Mouse (Mus musculus): ENCODE measurements around the gene Iqgap2.

The Iqgap2 gene

DNA sequence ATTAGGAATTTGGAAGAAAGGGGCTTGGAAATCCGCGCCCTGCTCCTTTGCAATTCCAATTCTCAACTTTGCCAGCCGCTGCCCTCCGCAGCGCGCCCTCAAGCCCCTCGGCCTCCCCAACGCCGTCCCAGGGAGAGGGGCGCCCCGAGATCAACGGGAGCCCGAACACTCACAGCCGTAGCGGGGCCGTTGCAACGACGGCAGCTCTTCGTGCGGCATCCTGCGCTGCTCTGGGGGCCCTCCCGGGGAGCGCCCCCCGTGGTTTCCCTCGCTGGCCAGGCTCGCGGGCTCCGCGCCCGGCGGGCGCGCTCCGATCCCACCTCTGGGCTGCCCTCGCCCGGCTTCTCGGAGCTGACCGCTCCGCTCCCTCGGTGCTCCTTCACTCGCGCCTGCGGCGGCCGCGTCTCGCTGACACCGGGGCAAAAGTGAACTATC, at the start of gene Iqgap2:
Iqgap2 (minus strand) TSS at position 432 of the 435 bp plus-strand sequence.
- no peak for DNase-seq (ENCODE audit: inconsistent ontology term)

- DNase-seq (ENCODE audit: inconsistent ontology term), result no peak
These were observed 49.1 kb upstream of the Iqgap2 start for GRCm38 (mm10) chr13:95940811-95941210.

- DNase-seq (ENCODE audit: inconsistent ontology term), result no peak
These were observed 32.5 kb upstream of the Iqgap2 start for GRCm38 (mm10) chr13:95924201-95924621.

GRCm38 (mm10) chr13:95922626-95923025, 30.9 kb upstream of the Iqgap2 start:
- no peak for DNase-seq (ENCODE audit: inconsistent ontology term)

DNA sequence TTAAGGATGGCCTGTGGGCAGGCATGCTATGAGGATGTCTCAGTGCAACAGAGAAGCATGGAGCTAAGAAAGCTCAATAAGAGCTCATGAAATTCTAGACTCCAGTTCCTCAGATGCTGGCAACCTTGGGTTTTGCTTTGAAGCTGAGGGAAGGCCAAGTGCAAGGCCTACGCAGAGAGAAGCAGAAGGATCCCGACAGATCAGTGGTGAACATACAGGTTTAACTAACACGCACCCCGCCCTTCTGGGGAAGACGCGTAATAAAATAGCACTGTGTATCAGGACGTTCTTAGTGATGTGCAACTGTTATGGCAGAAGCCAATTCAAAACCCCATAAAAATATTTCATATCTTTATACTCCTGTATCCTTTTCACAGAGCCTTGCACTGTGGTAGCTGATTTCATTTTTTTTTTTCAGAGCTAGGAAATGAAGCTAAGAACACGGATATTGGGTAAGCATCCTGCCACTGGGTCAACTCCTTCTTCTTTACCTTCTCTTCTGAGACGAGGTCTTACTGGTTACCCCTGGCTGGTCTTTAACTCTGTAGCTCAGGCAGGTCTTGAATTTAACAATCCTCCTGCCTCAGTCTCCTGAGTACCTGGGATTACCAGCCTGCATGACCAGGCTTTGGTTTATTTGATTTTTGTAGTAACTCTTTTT, 27.0 kb upstream of the Iqgap2 start:
- no peak for DNase-seq (ENCODE audit: inconsistent ontology term)

GRCm38 (mm10) chr13:95913046-95913406, 21.3 kb upstream of the Iqgap2 start:
- DNase-seq (ENCODE audit: inconsistent ontology term), result peak; percentile 9

GRCm38 (mm10) chr13:95912157-95913045, 20.7 kb upstream of the Iqgap2 start:
- DNase-seq (ENCODE audit: inconsistent ontology term), result peak; percentile 10

DNA sequence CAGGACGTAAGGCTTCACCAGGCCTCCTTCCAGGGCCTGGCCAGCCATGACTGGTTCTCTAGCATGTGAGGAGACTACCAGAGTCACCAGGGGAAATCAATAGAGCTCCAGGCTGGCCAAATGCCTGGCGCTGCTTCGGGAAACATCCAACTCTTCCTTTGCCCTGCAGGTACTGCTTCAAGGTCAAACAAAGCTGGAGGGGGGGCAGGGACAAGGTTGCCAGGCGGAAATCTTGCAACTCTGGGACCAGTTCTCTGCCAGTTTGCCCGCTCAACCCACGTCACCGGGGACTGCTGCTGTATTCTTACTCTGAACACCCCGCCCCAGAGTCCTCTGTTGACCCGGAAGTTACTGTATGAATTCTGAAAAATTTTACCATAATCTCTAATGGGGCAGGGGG, 18.5 kb upstream of the Iqgap2 start:
- DNase-seq (ENCODE audit: inconsistent ontology term), result no peak

GRCm38 (mm10) chr13:95909244-95909643, 17.5 kb upstream of the Iqgap2 start:
- no peak for DNase-seq (ENCODE audit: inconsistent ontology term)

DNA sequence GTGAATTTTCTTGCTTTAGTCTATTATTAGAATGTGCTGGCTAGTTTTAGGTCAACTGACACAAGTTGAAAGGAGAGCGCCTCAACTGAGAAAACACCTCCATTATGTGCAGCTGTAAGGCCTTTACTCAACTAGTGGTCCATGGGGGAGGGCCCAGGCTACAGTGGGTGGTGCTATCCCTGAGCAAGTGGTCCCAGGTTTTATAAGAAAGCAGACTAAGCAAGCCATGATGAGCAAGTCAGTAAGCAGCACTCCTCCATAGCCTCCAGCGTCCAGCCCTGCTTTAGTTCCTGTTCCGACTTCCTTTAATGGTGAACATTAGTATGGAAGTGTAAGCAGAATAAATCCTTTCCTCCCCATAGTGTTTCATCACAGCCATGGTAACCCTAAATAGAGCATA, 11.0 kb upstream of the Iqgap2 start:
- no peak for DNase-seq (ENCODE audit: inconsistent ontology term)

DNA sequence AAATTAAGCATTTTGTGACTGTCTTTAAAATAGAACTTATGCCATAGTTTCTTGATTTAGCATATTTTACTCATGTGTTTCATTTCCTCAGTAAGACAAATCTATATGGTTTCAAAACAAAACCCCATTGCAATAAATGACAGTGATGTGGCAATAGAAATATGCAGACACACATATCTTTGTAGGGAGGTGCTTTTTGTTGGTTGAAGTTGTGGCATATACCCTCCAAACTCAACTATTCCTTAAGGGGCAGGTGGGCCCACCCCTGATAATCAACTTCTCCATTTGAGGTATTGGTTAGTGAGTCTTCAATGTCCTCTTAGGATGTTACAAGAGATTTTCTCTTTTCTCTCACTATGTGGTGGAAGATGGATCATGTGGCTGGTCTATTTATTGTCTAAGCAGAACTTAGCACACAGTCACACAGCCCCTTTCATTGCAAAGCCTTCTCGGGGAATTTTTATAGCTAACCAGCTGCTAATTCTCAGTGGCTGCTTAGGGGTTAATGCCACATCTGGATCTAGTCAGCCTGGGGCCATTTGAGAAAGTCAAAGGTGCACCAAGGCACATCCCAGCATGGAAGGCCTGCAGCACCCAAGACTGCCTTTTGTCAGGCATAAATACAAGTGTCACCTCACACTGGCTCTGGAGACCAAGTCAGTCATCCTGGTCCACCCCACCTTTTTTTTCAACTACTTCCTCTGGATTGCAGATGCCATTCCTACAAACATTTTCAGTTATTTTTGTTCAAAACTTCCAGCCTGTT, 8.3 kb upstream of the Iqgap2 start:
- DNase-seq (ENCODE audit: inconsistent ontology term), result no peak

GRCm38 (mm10) chr13:95896501-95896900, 4.8 kb upstream of the Iqgap2 start:
- DNase-seq (ENCODE audit: inconsistent ontology term), result no peak

DNA sequence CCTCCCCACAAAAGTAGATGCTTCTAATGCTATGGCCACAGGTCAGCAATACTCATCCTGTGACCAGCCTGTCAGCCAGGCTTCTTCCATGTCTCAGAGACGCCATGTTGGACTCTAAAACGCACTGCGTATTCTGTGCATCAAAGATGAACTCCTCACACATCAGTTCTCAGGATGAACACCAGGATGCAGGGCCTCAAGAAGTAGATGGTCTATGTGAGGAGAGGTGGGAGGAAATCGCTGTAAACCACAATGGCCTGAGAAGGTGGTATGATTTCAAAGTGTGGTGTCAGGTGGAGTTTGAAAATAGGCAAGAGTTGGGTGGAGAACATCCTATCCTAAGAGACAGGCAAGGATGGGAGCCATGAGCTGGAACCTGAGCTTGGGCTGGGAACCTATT, 1.4 kb upstream of the Iqgap2 start:
- DNase-seq (ENCODE audit: inconsistent ontology term), result no peak

DNA sequence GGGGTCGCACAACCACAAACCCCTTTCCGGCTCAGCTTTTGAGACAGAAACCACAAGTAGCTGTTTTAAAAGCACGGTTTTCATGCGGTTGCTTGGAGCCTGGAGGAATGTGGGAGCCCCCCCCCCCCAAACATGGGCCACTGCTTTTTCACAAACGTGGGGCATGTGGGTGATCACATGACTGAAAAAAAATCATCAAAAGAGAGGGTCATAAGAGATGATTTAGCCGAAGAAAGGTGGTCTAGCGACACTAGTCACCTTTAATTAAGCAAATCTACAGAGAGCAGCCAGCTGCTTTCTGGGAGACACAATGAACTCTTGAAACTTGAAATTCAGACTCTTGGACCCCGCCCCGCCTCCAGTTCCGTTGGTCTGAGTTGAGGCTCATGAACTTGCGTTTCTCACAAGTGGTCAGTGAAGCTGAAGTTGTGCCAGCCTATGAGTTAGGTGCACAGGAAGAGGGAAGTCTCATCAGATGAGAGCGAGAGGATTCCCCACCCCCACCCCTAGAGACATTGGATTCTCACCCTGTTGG, 956 bp upstream of the Iqgap2 start:
- peak; percentile 83 for DNase-seq (ENCODE audit: inconsistent ontology term)

GRCm38 (mm10) chr13:95891926-95892610, 346 bp upstream of the Iqgap2 start:
- peak; percentile 84 for DNase-seq (ENCODE audit: inconsistent ontology term)

DNA sequence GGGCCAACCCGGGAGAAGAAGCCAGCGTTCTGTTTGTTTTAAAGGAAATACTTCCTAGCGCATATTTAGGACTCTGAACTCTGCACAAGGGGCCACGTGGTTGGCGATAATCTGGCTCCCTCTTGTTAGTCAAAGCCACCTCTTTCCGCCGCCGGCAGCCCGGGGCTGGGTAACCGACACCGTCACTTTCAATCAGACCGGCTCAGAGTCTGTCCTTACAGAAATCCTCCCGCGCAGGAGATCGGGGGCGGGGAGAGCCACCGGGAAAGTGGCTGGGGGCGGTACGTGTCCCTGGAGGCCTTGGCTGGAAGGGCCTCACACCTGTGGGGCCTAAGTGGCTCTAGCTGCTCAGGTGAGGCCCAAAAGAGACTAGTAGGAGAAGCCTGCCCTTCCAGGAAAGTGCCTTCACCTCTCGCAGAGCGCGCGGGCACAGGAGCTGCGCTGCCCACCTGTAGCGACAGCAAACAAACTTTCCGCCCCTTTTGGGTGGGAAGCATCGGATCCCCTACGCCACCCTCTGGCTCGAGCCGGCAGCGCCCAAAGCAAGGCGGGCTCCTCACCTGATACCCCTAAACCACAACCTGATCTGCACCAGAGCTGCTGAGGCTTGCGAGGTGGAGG, 761 bp downstream of the Iqgap2 start:
- DNase-seq (ENCODE audit: inconsistent ontology term), result peak; percentile 65

- peak; percentile 61 for DNase-seq (ENCODE audit: inconsistent ontology term)
These were observed 1.7 kb downstream of the Iqgap2 start for GRCm38 (mm10) chr13:95889981-95890545.

GRCm38 (mm10) chr13:95889366-95889765, 2.4 kb downstream of the Iqgap2 start:
- DNase-seq (ENCODE audit: inconsistent ontology term), result no peak

DNA sequence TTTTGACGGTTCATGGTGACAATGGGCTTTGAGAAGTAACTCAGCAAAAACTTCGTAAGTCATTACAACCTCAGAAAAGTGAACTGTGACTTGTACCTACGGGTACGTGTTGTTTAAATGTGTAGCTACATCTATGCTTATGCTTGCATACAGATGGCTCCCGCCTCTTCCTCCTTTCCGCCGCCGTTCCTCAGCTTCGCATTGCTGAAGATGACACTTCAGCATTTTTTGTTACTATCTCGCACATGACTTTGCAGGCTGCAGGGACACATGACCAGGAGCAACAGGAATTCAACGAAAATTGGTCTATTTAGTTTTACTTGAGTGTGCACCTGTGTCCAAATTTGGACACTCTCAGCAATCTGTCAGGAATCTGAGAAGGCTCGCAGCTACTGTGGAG, 3.1 kb downstream of the Iqgap2 start:
- no peak for DNase-seq (ENCODE audit: inconsistent ontology term)

GRCm38 (mm10) chr13:95888170-95888569, 3.6 kb downstream of the Iqgap2 start:
- DNase-seq (ENCODE audit: inconsistent ontology term), result no peak

- DNase-seq (ENCODE audit: inconsistent ontology term), result no peak
These were observed 4.3 kb downstream of the Iqgap2 start for GRCm38 (mm10) chr13:95887375-95887774.
